ENCODE assay signal across 12 mouse cellular contexts in the genomic region with DNA sequence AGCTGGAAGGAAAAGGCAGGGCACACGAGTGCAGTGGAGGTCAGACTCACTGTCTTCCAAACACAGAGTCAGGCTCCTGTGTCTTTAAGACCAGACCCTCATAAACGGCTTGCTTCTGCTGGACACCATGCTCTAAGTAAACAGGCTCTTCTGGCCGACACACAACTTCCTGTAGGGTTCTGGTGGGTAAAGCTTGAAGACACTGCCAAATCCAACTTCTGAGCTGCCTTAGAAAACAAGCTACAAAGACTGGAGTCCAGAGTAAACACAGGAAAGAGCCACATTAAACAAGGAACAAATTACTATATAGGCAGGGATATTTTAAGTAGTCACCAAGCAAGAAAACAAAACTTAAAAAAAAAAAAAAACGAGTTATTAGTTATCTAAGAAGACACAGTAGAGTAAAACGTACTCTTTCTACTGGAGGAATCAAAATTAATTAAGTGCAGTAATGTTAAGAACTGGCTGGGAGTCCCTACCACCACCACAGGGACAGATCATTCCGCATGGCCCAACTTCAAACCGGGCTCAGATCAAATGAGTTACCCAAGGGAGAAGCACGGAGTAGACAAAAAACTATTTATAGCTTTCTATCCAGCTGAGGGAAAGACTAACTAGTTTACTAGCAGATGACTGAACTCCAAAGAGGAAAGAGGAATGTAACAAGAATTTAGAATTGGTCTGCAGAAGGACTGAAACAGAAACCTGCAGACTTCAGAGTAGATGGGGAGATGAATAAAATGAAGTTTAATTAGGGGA.
A peak's percentile ranks its signal among the peaks of the same experiment; 100 is the strongest.
DNase-seq lines count a peak whose midpoint lies in the region; ATAC-seq and TF ChIP-seq lines count a peak whose summit lies in the region.
"Had no signal": no experiment of that assay in that cellular context is flagged by ENCODE, and none has a peak within 500 bp of the region (broad histone marks: within the 10 kb centered on the region; RNA-seq: fewer than 3 reads in every experiment).

No protein-coding gene starts in this region.

- 0 out of 2 replicates have a peak overlapping the region, but pooled peaks have one; percentile 11 for H3K27ac ChIP-seq in kidney, adult 2 months (ENCODE audit: insufficient read depth, low read depth, low read length)
- H3K27ac ChIP-seq in embryonic facial prominence, embryonic 10.5 days (replicated peaks) = peak overlapping the region; percentile 40; the same call in 1 of the 2 replicates
- H3K27ac ChIP-seq in hindbrain, embryonic 11.5 days (ENCODE audit: low read depth, low read length) = no peak overlapping the region
- H3K27ac ChIP-seq: forebrain, embryonic 15.5 days; macrophage had no signal

- 32% methylated on average over 8 of the region's 8 CpGs for WGBS in kidney, adult 2 months
- 40% methylated on average over 8 of the region's 8 CpGs for WGBS in embryonic facial prominence, embryonic 10.5 days
- 48% methylated on average over 8 of the region's 8 CpGs for WGBS in hindbrain, embryonic 11.5 days

- no peak for TF ChIP-seq CTCF in kidney, adult 2 months (conservative IDR thresholded peaks at IDR 0.05; ENCODE audit: insufficient read depth, insufficient read length, low read depth, low read length)

- H3K4me3 ChIP-seq in kidney, adult 2 months (ENCODE audit: insufficient read depth, low read depth, low read length) = no peak overlapping the region
- H3K4me3 ChIP-seq in embryonic facial prominence, embryonic 10.5 days = no peak overlapping the region
- no peak overlapping the region for H3K4me3 ChIP-seq in hindbrain, embryonic 11.5 days (ENCODE audit: low read depth, low read length)
- H3K4me3 ChIP-seq: forebrain, embryonic 15.5 days had no signal

- TF ChIP-seq POLR2A in kidney, adult 2 months (IDR thresholded peaks at IDR 0.05; ENCODE audit: low read depth, low read length) = no peak

- DNase-seq in kidney, adult 2 months = peak; percentile 44
- DNase-seq in kidney, adult 11 months = no peak
- DNase-seq in embryonic facial prominence, embryonic 10.5 days (ENCODE audit: low spot score) = no peak
- DNase-seq in kidney, postnatal 10 days = peak; percentile 46
- peak; percentile 78 for DNase-seq in lung, postnatal 25 days (ENCODE audit: low spot score)
- DNase-seq in thymus, postnatal 4 days = no peak
- DNase-seq in gastrocnemius, adult 8-10 months (ENCODE audit: low spot score in 2 of 2) = no peak
- DNase-seq in hindbrain, embryonic 11.5 days (ENCODE audit: low spot score) = no peak
- DNase-seq: right cerebral cortex, adult 18-20 months had no signal

- ATAC-seq in hindbrain, embryonic 11.5 days (ENCODE audit: low FRiP score) = no peak
- ATAC-seq: forebrain, embryonic 15.5 days; inflammation-experienced regulatory T-cells, adult 6 months had no signal

- peaks cover 7% of the 10 kb centered on the region; the same call in 1 of the 2 replicates for H3K4me1 ChIP-seq in kidney, adult 2 months (ENCODE audit: control insufficient read depth, insufficient read depth, low read length)
- H3K4me1 ChIP-seq in embryonic facial prominence, embryonic 10.5 days = peaks cover 46% of the 10 kb centered on the region
- no peaks in the 10 kb centered on the region for H3K4me1 ChIP-seq in hindbrain, embryonic 11.5 days (replicated peaks; ENCODE audit: control insufficient read depth, insufficient read depth, low read length)
- H3K4me1 ChIP-seq: forebrain, embryonic 15.5 days had no signal

- H3K9me3 ChIP-seq in embryonic facial prominence, embryonic 10.5 days = no peaks in the 10 kb centered on the region
- H3K9me3 ChIP-seq in hindbrain, embryonic 11.5 days (ENCODE audit: control insufficient read depth, low read length) = no peaks in the 10 kb centered on the region
- H3K9me3 ChIP-seq: forebrain, embryonic 15.5 days had no signal

- no peak overlapping the region for H3K9ac ChIP-seq in hindbrain, embryonic 11.5 days (ENCODE audit: low read depth, low read length)
- H3K9ac ChIP-seq: forebrain, embryonic 15.5 days had no signal

- H3K4me2 ChIP-seq in hindbrain, embryonic 11.5 days (replicated peaks; ENCODE audit: low read depth, low read length) = no peak overlapping the region
- H3K4me2 ChIP-seq: forebrain, embryonic 15.5 days had no signal

- no peaks in the 10 kb centered on the region for H3K27me3 ChIP-seq in kidney, adult 2 months (replicated peaks; ENCODE audit: control insufficient read depth, insufficient read depth, low read length)
- H3K27me3 ChIP-seq in embryonic facial prominence, embryonic 10.5 days (replicated peaks; ENCODE audit: low read depth, poor library complexity, severe bottlenecking) = no peaks in the 10 kb centered on the region
- H3K27me3 ChIP-seq in hindbrain, embryonic 11.5 days (ENCODE audit: control insufficient read depth, insufficient read depth, low read length) = no peaks in the 10 kb centered on the region
- H3K27me3 ChIP-seq: forebrain, embryonic 15.5 days had no signal

- no peaks in the 10 kb centered on the region for H3K36me3 ChIP-seq in kidney, adult 2 months (ENCODE audit: control insufficient read depth, insufficient read depth, low read length)
- H3K36me3 ChIP-seq in embryonic facial prominence, embryonic 10.5 days (replicated peaks) = no peaks in the 10 kb centered on the region
- H3K36me3 ChIP-seq in hindbrain, embryonic 11.5 days (ENCODE audit: control insufficient read depth, insufficient read depth, low read length) = no peaks in the 10 kb centered on the region
- H3K36me3 ChIP-seq: forebrain, embryonic 15.5 days had no signal

Comparison
In these comparisons a context has a peak if more than half of its experiments do, and no peak if none do; other contexts are left out.
1. DNase-seq: peak in kidney, adult 2 months (single experiment), kidney, postnatal 10 days (single experiment) and lung, postnatal 25 days (single experiment); none in kidney, adult 11 months (single experiment), embryonic facial prominence, embryonic 10.5 days (single experiment), thymus, postnatal 4 days (single experiment), gastrocnemius, adult 8-10 months (0 of 2) and hindbrain, embryonic 11.5 days (single experiment).